Mouse (Mus musculus): ENCODE data around the gene Npff. TPM values are rescaled to one million over a fixed set of nuclear protein-coding genes. Genes with fewer than 3 reads are reported as not detected.

Gene Npff
- total and polyA plus RNA-seq, 3 experiments: 1.8 to 5.5 TPM; not detected in 1

GRCm38 (mm10) chr15:102499370-102499769 lies 25.4 kb downstream of the Npff start:
- Histone ChIP-seq H3K27me3 (ENCODE audit: control insufficient read depth in 1 of 2, insufficient read depth in 2 of 2, low read length in 2 of 2) (no peaks in the 10 kb centered on the region), H3K79me2 (ENCODE audit: control insufficient read depth, insufficient read depth, low read length, poor library complexity) (peaks cover 5% of the 10 kb centered on the region; the same call in 1 of the 2 replicates), H3K9me3 (replicated peaks; ENCODE audit: insufficient read depth, low read length) (no peaks in the 10 kb centered on the region), H3K4me1 (ENCODE audit: control insufficient read depth in 1 of 2, insufficient read depth in 2 of 2, low read length in 2 of 2) (peaks cover 7 to 23% of the 10 kb centered on the region in 2 experiments; a peak in 3 of 4 replicates), H3K9ac (ENCODE audit: control insufficient read depth, low read depth, low read length, poor library complexity, severe bottlenecking) (no peak overlapping the region), H3K4me3 (ENCODE audit: control insufficient read depth in 1 of 2, insufficient read depth in 1 of 2, low read depth in 2 of 2, low read length in 2 of 2) (no peak overlapping the region), H3K36me3 (ENCODE audit: control insufficient read depth in 1 of 2, insufficient read depth in 2 of 2, low read length in 2 of 2) (peaks cover 43 to 61% of the 10 kb centered on the region in 2 experiments), H3K27ac (ENCODE audit: control insufficient read depth, low read depth, low read length) (peak overlapping the region; percentile 45)
- DNase-seq (ENCODE audit: low read depth, low spot score): peak; percentile 96
- TF ChIP-seq HCFC1 (IDR thresholded peaks at IDR 0.05; ENCODE audit: low read depth, low read length) (peak; percentile 52; the same call in 1 of the 2 replicates), SMC3 (IDR thresholded peaks at IDR 0.05; ENCODE audit: low read depth, low read length) (0 out of 2 replicates have a peak, but pooled peaks have one; percentile 9), E2F4 (IDR thresholded peaks at IDR 0.05; ENCODE audit: borderline replicate concordance, low read depth, low read length) (no peak), MYB (IDR thresholded peaks at IDR 0.05; ENCODE audit: low read depth, low read length) (no peak; the same call in 1 of the 2 replicates), KAT2A (conservative IDR thresholded peaks at IDR 0.05; ENCODE audit: low read depth, low read length) (no peak), TCF12 (IDR thresholded peaks at IDR 0.05; ENCODE audit: low read depth, low read length) (0 out of 2 replicates have a peak, but pooled peaks have one; percentile 39), ZNF384 (IDR thresholded peaks at IDR 0.05; ENCODE audit: low read depth, low read length) (peak; percentile 17; the same call in 1 of the 2 replicates), NRF1 (IDR thresholded peaks at IDR 0.05; ENCODE audit: insufficient read depth, low read depth, low read length, poor library complexity, severe bottlenecking) (no peak), TBP (IDR thresholded peaks at IDR 0.05; ENCODE audit: low read depth, low read length) (peak; percentile 29; the same call in 1 of the 2 replicates), BHLHE40 (IDR thresholded peaks at IDR 0.05; ENCODE audit: borderline replicate concordance, low read depth, low read length) (no peak), MAZ (IDR thresholded peaks at IDR 0.05; ENCODE audit: low read depth, low read length) (peak; percentile 77), CHD2 (IDR thresholded peaks at IDR 0.05; ENCODE audit: low read length) (no peak), USF1 (IDR thresholded peaks at IDR 0.05; ENCODE audit: low read depth, low read length) (peak; percentile 80), JUND (IDR thresholded peaks at IDR 0.05; ENCODE audit: low read depth, low read length) (no peak), GABPA (IDR thresholded peaks at IDR 0.05; ENCODE audit: low read depth, low read length) (no peak), MEF2A (IDR thresholded peaks at IDR 0.05; ENCODE audit: extremely low read depth, insufficient replicate concordance, low read depth, low read length, poor library complexity, severe bottlenecking) (0 out of 2 replicates have a peak, but pooled peaks have one; percentile 19), POLR2AphosphoS2 (IDR thresholded peaks at IDR 0.05; ENCODE audit: low read length) (peak; percentile 69; the same call in 1 of the 2 replicates), CTCF (IDR thresholded peaks at IDR 0.05 in 2 of 3, conservative IDR thresholded peaks at IDR 0.05 in 1 of 3; ENCODE audit: control insufficient read depth in 1 of 3, insufficient read depth in 1 of 3, low read depth in 2 of 3, low read length in 3 of 3, poor library complexity in 1 of 3, severe bottlenecking in 1 of 3) (no peak), ZMIZ1 (IDR thresholded peaks at IDR 0.05; ENCODE audit: low read depth, low read length) (peak; percentile 57; the same call in 1 of the 2 replicates), POLR2AphosphoS5 (IDR thresholded peaks at IDR 0.05; ENCODE audit: borderline replicate concordance, low read depth, low read length) (no peak), UBTF (IDR thresholded peaks at IDR 0.05; ENCODE audit: borderline replicate concordance, insufficient read depth, low read depth, low read length) (no peak), MYC (IDR thresholded peaks at IDR 0.05; ENCODE audit: low read depth, low read length) (peak; percentile 64), MAFK (IDR thresholded peaks at IDR 0.05; ENCODE audit: borderline replicate concordance, low read depth, low read length) (no peak), MXI1 (IDR thresholded peaks at IDR 0.05; ENCODE audit: low read depth, low read length) (peak; percentile 89), GATA1 (IDR thresholded peaks at IDR 0.05; ENCODE audit: low read depth, low read length) (peak; percentile 66), TAL1 (IDR thresholded peaks at IDR 0.05; ENCODE audit: low read length) (no peak), MAX (IDR thresholded peaks at IDR 0.05; ENCODE audit: low read length) (peak; percentile 80), POLR2A (IDR thresholded peaks at IDR 0.05; ENCODE audit: control insufficient read depth in 1 of 2, insufficient read depth in 1 of 2, low read depth in 1 of 2, low read length in 2 of 2, poor library complexity in 1 of 2) (peak in 1 of 2 experiments; percentile 31; a peak in 2 of 4 replicates), ETS1 (IDR thresholded peaks at IDR 0.05; ENCODE audit: low read depth, low read length) (peak; percentile 84), ELF1 (IDR thresholded peaks at IDR 0.05; ENCODE audit: low read depth, low read length) (0 out of 2 replicates have a peak, but pooled peaks have one; percentile 15), USF2 (IDR thresholded peaks at IDR 0.05; ENCODE audit: borderline replicate concordance in 1 of 2, insufficient read depth in 1 of 2, low read depth in 1 of 2, low read length in 2 of 2) (no peak), CHD1 (IDR thresholded peaks at IDR 0.05; ENCODE audit: low read depth, low read length) (no peak), RCOR1 (IDR thresholded peaks at IDR 0.05; ENCODE audit: low read depth, low read length) (peak; percentile 68), ZKSCAN1 (IDR thresholded peaks at IDR 0.05; ENCODE audit: low read depth, low read length) (no peak), RAD21 (IDR thresholded peaks at IDR 0.05; ENCODE audit: low read depth, low read length) (no peak), ZC3H11A (IDR thresholded peaks at IDR 0.05; ENCODE audit: low read depth, low read length) (no peak), SIN3A (IDR thresholded peaks at IDR 0.05; ENCODE audit: low read length) (peak; percentile 93)

Measured in MEL (cell line).